Mouse (Mus musculus) spleen, embryonic (tissue): ENCODE measurements at regions not wholly inside any gene's neighbourhood (a gene's known extent, or its start where the extent isn't known, plus 50 kb on each side); places are given as distances from the start of the nearest gene placed in this dataset.

Experiments used
- CTCF ChIA-PET: fragments of 350-600 bp; sonication (Branson Sonifier 250); formaldehyde crosslinking; loops from one replicate; lab custom pipeline; 2022; lab: Charles Lee

GRCm38 (mm10) chr15:61165050-61165449, 242.2 kb upstream of the A1bg start:
- CTCF ChIA-PET, result no interaction called here

GRCm38 (mm10) chr15:61161397-61161796, 238.6 kb upstream of the A1bg start:
- CTCF ChIA-PET, result no interaction called here

- CTCF ChIA-PET, result no interaction called here
These were observed 237.9 kb upstream of the A1bg start for GRCm38 (mm10) chr15:61160666-61161065.

- CTCF ChIA-PET, result no interaction called here
These were observed 236.7 kb upstream of the A1bg start for GRCm38 (mm10) chr15:61159552-61159951.

- CTCF ChIA-PET, result interaction anchor here (0.7 kb wide), 3 partner anchors 25 to 1209 kb away, joined by 5 to 11 read pairs (median 10); no protein-coding TSS in a partner anchor
These were observed 235.3 kb upstream of the A1bg start for GRCm38 (mm10) chr15:61158041-61158545.

GRCm38 (mm10) chr15:61157543-61157942, 234.7 kb upstream of the A1bg start:
- CTCF ChIA-PET, result interaction anchor here (0.6 to 0.7 kb wide), 5 partner anchors 24 to 1251 kb away, joined by 5 to 11 read pairs (median 6); no protein-coding TSS in a partner anchor

GRCm38 (mm10) chr15:61155530-61155929, 232.7 kb upstream of the A1bg start:
- CTCF ChIA-PET, result no interaction called here

- CTCF ChIA-PET, result no interaction called here
These were observed 231.4 kb upstream of the A1bg start for GRCm38 (mm10) chr15:61154166-61154565.

GRCm38 (mm10) chr15:61142851-61143250, 220.0 kb upstream of the A1bg start:
- CTCF ChIA-PET, result no interaction called here

- CTCF ChIA-PET, result no interaction called here
These were observed 216.3 kb upstream of the A1bg start for GRCm38 (mm10) chr15:61139151-61139550.

- CTCF ChIA-PET, result no interaction called here
These were observed 214.0 kb upstream of the A1bg start for GRCm38 (mm10) chr15:61136781-61137180.

- CTCF ChIA-PET, result interaction anchor here (0.5 kb wide), 1 partner anchor 25 kb away, joined by 11 read pairs; no protein-coding TSS in a partner anchor
These were observed 210.5 kb upstream of the A1bg start for GRCm38 (mm10) chr15:61133316-61133715.

GRCm38 (mm10) chr15:61127971-61128370, 205.2 kb upstream of the A1bg start:
- CTCF ChIA-PET, result no interaction called here

GRCm38 (mm10) chr15:61127130-61127529, 204.3 kb upstream of the A1bg start:
- CTCF ChIA-PET, result no interaction called here

GRCm38 (mm10) chr15:61116912-61117311, 194.1 kb upstream of the A1bg start:
- CTCF ChIA-PET, result no interaction called here

GRCm38 (mm10) chr15:61109429-61110128, 186.8 kb upstream of the A1bg start:
- CTCF ChIA-PET, result no interaction called here

- CTCF ChIA-PET, result no interaction called here
These were observed 186.1 kb upstream of the A1bg start for GRCm38 (mm10) chr15:61108957-61109356.

GRCm38 (mm10) chr15:61102421-61103412, 179.9 kb upstream of the A1bg start:
- CTCF ChIA-PET, result no interaction called here

- CTCF ChIA-PET, result interaction anchor here (0.5 kb wide), 1 partner anchor 131 kb away, joined by 9 read pairs; no protein-coding TSS in a partner anchor
These were observed 178.0 kb upstream of the A1bg start for GRCm38 (mm10) chr15:61100807-61101206.

GRCm38 (mm10) chr15:61098968-61099367, 176.2 kb upstream of the A1bg start:
- CTCF ChIA-PET, result no interaction called here

GRCm38 (mm10) chr15:61098519-61098918, 175.7 kb upstream of the A1bg start:
- CTCF ChIA-PET, result no interaction called here
